Mouse (Mus musculus) C2C12 (cell line): ENCODE results near the gene 2700049A03Rik. TPM values are rescaled to one million over a fixed set of nuclear protein-coding genes. Genes with fewer than 3 reads are reported as not detected.

Experiments used
- H3K27me3 ChIP-seq: one replicate; pipeline ENCODE4 v1.6.1; 2011; ENCODE audit not compliant: control insufficient read depth, insufficient read depth, insufficient read length
- H3K36me3 ChIP-seq: one replicate; pipeline ENCODE4 v1.6.1; 2011; ENCODE audit not compliant: control insufficient read depth, insufficient read depth
- H3K4me3 ChIP-seq: one replicate; pipeline ENCODE4 v1.5.1; 2011; ENCODE audit warnings: mild to moderate bottlenecking, control low read depth; ENCODE audit not compliant: poor library complexity, insufficient read depth, severe bottlenecking
- H3K79me2 ChIP-seq: one replicate; pipeline ENCODE4 v1.6.1; 2011; ENCODE audit not compliant: control insufficient read depth, insufficient read depth
- H3K79me3 ChIP-seq: one replicate; pipeline ENCODE4 v1.6.1; 2011; ENCODE audit warnings: low read depth, control low read depth
- H3ac ChIP-seq: one replicate; pipeline ENCODE3; 2011; ENCODE audit warnings: low read depth; ENCODE audit not compliant: control insufficient read depth, insufficient read length
- CEBPB ChIP-seq: IDR thresholded peaks from one replicate; pipeline ENCODE4 v1.6.1; 2011; ENCODE audit warnings: low read depth, mild to moderate bottlenecking, control low read depth, moderate library complexity
- CTCF ChIP-seq: IDR thresholded peaks from one replicate; pipeline ENCODE4 v1.5.1; 2011; ENCODE audit not compliant: control insufficient read depth, insufficient read depth, insufficient read length
- FOSL1 ChIP-seq: IDR thresholded peaks from one replicate; pipeline ENCODE4 v1.8.0; 2011; ENCODE audit warnings: mild to moderate bottlenecking, low read length; ENCODE audit not compliant: poor library complexity, insufficient read depth, severe bottlenecking
- MAX ChIP-seq: IDR thresholded peaks from one replicate; pipeline ENCODE4 v1.6.1; 2011; ENCODE audit warnings: mild to moderate bottlenecking, control low read depth
- MYOD1 ChIP-seq: IDR thresholded peaks from one replicate; pipeline ENCODE4 v1.6.1; 2011; ENCODE audit warnings: low read depth; ENCODE audit not compliant: control insufficient read depth, insufficient read length
- MYOG ChIP-seq: IDR thresholded peaks from one replicate; pipeline ENCODE4 v1.6.1; 2011; ENCODE audit not compliant: control insufficient read depth, insufficient read length; ENCODE audit errors: extremely low read depth
- USF1 ChIP-seq: IDR thresholded peaks from one replicate; pipeline ENCODE4 v1.6.1; 2011; ENCODE audit warnings: low read depth, mild to moderate bottlenecking, control low read depth, moderate library complexity
- polyA plus RNA-seq: library from polyadenylated mRNA; unstranded; fragments of >200 nt; fragmentation: generic; extraction: Trizol; gene quantifications from one replicate; pipeline ENCODE4 v1.2.1, GENCODE M21; 2012; ENCODE audit warnings: missing spikeins

2700049A03Rik gene
- polyA plus RNA-seq, 1 experiment = 3.0 TPM

- Histone ChIP-seq H3K79me3 (no peaks in the 10 kb centered on the region), H3K4me3 (no peak overlapping the region), H3K36me3 (peaks cover 28% of the 10 kb centered on the region), H3ac (no peak overlapping the region), H3K27me3 (no peaks in the 10 kb centered on the region), H3K79me2 (no peaks in the 10 kb centered on the region)
- TF ChIP-seq MYOG = no peak
- no peak for TF ChIP-seq MYOD1
- no peak for TF ChIP-seq CEBPB
- TF ChIP-seq FOSL1 = no peak
- TF ChIP-seq CTCF = no peak
- TF ChIP-seq MAX = no peak
- no peak for TF ChIP-seq USF1
Measured at GRCm38 (mm10) chr12:71150167-71150566, 13.5 kb downstream of the 2700049A03Rik start.

- Histone ChIP-seq H3ac (no peak overlapping the region), H3K27me3 (no peaks in the 10 kb centered on the region), H3K79me3 (no peaks in the 10 kb centered on the region), H3K4me3 (no peak overlapping the region), H3K79me2 (no peaks in the 10 kb centered on the region), H3K36me3 (peaks cover 38% of the 10 kb centered on the region)
- TF ChIP-seq USF1 = no peak
- TF ChIP-seq MAX = no peak
- TF ChIP-seq CEBPB = no peak
- TF ChIP-seq CTCF = no peak
- TF ChIP-seq MYOG = no peak
- TF ChIP-seq FOSL1 = no peak
- no peak for TF ChIP-seq MYOD1
Measured at GRCm38 (mm10) chr12:71154979-71155378, 18.3 kb downstream of the 2700049A03Rik start.

GRCm38 (mm10) chr12:71157974-71158373 lies 21.3 kb downstream of the 2700049A03Rik start:
- H3K36me3 ChIP-seq = peaks cover 45% of the 10 kb centered on the region
- TF ChIP-seq FOSL1 (no peak), MYOD1 (no peak)
- no peak overlapping the region for H3K4me3 ChIP-seq

DNA sequence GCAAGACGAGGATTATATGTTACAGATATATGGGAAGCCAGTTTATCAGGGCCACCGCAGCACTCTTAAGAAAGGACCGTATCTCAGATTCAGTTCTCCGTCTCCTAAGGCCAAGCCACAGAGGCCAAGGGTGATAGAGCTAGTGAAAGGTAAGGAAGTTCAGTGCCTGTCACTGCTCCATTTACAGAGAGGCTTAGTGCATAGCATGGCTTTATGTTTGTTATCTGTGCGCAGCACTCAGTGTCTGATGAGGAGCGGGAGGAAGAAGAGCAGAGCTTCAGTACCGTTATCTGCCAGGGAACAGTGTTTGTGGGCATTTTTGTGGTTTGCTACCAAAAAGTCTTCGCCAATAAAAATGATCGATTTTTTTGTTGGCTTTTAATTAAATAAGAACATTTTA lies 27.8 kb downstream of the 2700049A03Rik start:
- no peak overlapping the region for H3ac ChIP-seq
- no peaks in the 10 kb centered on the region for H3K79me2 ChIP-seq
- TF ChIP-seq MYOG (no peak), MAX (no peak), FOSL1 (no peak), USF1 (no peak), MYOD1 (no peak), CTCF (no peak), CEBPB (no peak)
- no peaks in the 10 kb centered on the region for H3K79me3 ChIP-seq
- H3K27me3 ChIP-seq = no peaks in the 10 kb centered on the region
- H3K36me3 ChIP-seq = peaks cover 35% of the 10 kb centered on the region
- no peak overlapping the region for H3K4me3 ChIP-seq

More at GRCm38 (mm10) chr12:71157974-71158373, 21.3 kb downstream of the 2700049A03Rik start:
- H3K79me2 ChIP-seq = no peaks in the 10 kb centered on the region
- H3K79me3 ChIP-seq = no peaks in the 10 kb centered on the region
- H3K27me3 ChIP-seq = no peaks in the 10 kb centered on the region
- no peak overlapping the region for H3ac ChIP-seq

- peaks cover 20% of the 10 kb centered on the region for H3K36me3 ChIP-seq
- TF ChIP-seq MAX (no peak), FOSL1 (no peak), USF1 (no peak), MYOG (no peak), MYOD1 (no peak), CTCF (no peak), CEBPB (no peak)
- no peaks in the 10 kb centered on the region for H3K79me2 ChIP-seq
Measured at GRCm38 (mm10) chr12:71169911-71170310, 33.3 kb downstream of the 2700049A03Rik start.

DNA sequence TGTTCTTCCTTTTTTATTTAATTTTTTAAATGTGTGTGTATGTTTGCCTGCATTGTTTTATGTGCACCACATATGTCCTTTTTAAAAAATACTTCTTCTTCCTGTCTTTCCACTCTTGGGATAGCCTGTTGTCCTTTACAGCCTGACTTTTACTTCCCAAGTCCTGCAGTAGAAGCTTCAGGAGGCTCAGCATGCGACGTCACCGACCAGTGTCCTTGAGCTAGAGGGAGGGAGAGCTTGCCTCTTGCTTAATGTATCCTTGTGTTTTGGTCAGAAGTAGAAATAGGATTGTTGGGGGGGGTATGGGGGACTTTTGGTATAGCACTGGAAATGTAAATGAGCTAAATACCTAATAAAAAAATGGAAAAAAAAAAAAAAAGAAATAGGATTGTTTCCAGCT lies 47.1 kb downstream of the 2700049A03Rik start:
- Histone ChIP-seq H3ac (no peak overlapping the region), H3K36me3 (peaks cover 30% of the 10 kb centered on the region), H3K4me3 (no peak overlapping the region), H3K79me2 (no peaks in the 10 kb centered on the region), H3K79me3 (no peaks in the 10 kb centered on the region), H3K27me3 (no peaks in the 10 kb centered on the region)
- TF ChIP-seq MYOD1 (no peak), USF1 (no peak), FOSL1 (no peak), CEBPB (no peak), MAX (no peak), CTCF (no peak), MYOG (no peak)

More at GRCm38 (mm10) chr12:71169911-71170310, 33.3 kb downstream of the 2700049A03Rik start:
- no peaks in the 10 kb centered on the region for H3K79me3 ChIP-seq
- H3K4me3 ChIP-seq = no peak overlapping the region
- H3K27me3 ChIP-seq = no peaks in the 10 kb centered on the region
- no peak overlapping the region for H3ac ChIP-seq
